Mouse (Mus musculus): ENCODE measurements around the gene Gabpb1.

- no peak for TF ChIP-seq CTCF (IDR thresholded peaks at IDR 0.05; ENCODE audit: borderline replicate concordance, control insufficient read depth, extremely low read depth, insufficient read depth, low read length, poor library complexity)
- TF ChIP-seq POLR2A (IDR thresholded peaks at IDR 0.05; ENCODE audit: control insufficient read depth, extremely low read depth, insufficient read depth, low read length, poor library complexity): no peak
Measured at GRCm38 (mm10) chr2:126676122-126676515, at the start of gene Gabpb1.

Measured in thymus, adult 2 months (tissue).